Mouse (Mus musculus) gastrocnemius, adult 18-20 months (tissue): ENCODE results near the gene Gal3st2. TPM values are rescaled to one million over a fixed set of nuclear protein-coding genes. Genes with fewer than 3 reads are reported as not detected.
"Not testable (repeated sequence)": the region's sequence is repeated elsewhere in the genome, so short reads cannot be mapped to it uniquely, and the experiment has no call there.

Experiments used
- DNase-seq: peaks from one replicate; pipeline ENCODE4 v3.0.0; 2021; ENCODE audit warnings: low spot score
- total RNA-seq, 2 experiments: library from RNA; stranded (reverse); gene quantifications; 2 replicates each; pipeline ENCODE4 v1.2.3; 2021

Gene Gal3st2
- total RNA-seq, 2 experiments from 2014 or later: not detected

GRCm38 (mm10) chr1:93859619-93860018, 1.5 kb upstream of the Gal3st2 start:
- no peak for DNase-seq

- DNase-seq: not testable (repeated sequence)
Measured at GRCm38 (mm10) chr1:93871594-93872105, 10.5 kb downstream of the Gal3st2 start.

- not testable (repeated sequence) for DNase-seq
Measured at GRCm38 (mm10) chr1:93874405-93874804, 13.3 kb downstream of the Gal3st2 start.

DNA sequence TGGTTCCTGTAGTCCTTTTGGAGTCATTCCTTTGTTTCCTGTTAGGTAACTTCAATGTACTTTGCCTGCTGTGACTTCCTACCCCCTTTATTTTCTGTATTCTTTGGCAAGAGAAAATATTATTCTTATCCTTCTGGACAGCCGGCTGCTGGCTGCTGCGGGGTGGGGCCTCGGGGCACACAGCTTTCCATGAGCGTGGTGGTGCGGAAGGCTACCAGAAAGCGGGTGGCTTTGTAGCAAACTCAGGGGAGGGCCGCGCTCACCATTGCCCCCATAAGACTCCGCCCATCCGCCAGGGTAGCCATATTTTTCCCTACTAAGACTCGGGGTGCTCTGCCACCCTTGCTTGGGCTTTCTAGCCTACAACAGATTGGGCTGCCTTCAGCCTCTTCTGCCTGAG, 20.7 kb downstream of the Gal3st2 start:
- not testable (repeated sequence) for DNase-seq

DNA sequence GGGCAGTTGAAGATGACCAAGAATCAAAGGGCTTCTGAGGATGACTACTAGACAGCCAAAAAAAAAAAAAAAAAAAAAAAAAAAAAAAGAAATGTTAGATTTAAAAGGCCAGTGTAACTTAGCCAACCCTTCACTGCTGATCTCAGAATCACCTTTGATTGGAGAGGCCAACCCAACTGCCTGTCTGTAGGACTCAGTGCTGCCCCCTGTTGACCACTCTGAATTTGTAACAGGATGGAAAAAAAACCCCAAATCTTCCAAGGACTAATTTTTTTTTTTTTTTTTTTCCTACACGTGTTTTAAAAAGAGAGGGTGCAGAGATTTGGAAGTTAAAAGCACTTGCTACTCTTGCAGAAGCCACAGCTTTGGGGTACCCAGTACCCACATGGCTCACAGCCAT, 29.8 kb downstream of the Gal3st2 start:
- DNase-seq: not testable (repeated sequence)

DNA sequence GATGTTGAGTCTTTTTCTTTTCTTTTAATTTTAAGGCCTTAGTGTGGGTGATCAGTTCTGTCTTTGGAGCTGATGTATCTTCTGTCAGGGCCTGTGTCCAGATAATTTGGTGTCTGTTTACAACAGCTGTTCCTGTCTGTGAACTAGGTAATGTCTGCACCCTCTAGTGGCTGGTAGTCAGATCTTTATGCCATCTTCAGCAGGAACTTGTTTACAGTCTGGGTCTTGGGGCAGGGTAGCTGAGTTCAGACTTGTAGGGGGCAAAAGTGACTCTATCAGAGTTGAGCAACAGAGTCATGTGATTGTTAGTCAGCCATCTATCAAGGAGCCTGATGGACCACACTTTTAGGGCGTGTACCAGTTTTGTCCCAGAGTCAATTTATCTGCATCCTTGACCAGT, 36.3 kb downstream of the Gal3st2 start:
- DNase-seq: not testable (repeated sequence)

- not testable (repeated sequence) for DNase-seq
Measured at GRCm38 (mm10) chr1:93901291-93901690, 40.2 kb downstream of the Gal3st2 start.

DNA sequence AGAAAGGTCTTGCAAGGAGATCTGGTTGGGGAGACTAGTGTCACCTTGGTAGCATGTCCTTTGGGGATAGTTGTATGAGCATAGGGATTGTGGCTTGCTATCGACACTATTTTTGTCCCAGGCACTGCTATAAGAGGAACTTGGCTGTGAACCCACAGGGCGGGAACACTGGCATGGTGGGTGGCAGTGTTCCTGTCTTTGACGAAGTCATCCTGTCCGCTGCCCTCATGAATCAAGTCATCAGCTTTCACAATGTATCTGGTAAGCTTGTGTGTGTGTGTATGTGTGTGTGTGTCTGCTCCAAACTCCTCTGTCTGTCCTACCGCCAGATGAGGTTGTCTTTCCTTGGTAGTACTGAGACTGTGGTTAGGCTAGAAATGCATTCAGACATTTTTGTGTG, 45.6 kb downstream of the Gal3st2 start:
- DNase-seq: not testable (repeated sequence)

GRCm38 (mm10) chr1:93908977-93909586, 48.0 kb downstream of the Gal3st2 start:
- DNase-seq: not testable (repeated sequence)

DNA sequence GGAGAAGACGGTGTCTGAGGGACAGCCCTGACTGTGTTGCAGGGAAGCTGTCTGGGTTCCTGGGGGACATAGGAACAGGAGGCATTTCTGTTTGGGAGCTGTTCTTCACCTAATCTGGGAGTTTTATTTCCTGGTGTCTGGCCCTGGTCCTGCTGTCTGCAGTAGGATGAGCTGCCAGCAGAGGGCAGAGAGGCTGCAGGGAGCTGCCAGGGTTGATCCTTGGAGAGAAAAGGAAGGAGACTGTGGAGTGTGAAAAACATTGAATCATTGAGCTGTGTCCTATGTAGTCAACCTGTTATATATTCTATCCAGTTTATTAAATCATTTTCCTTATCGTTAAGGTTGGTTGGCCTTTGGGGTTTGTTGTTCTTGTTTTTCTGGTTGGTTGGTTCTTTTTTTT, 50.8 kb downstream of the Gal3st2 start:
- not testable (repeated sequence) for DNase-seq

GRCm38 (mm10) chr1:93917160-93917559, 56.1 kb downstream of the Gal3st2 start:
- DNase-seq: not testable (repeated sequence)

DNA sequence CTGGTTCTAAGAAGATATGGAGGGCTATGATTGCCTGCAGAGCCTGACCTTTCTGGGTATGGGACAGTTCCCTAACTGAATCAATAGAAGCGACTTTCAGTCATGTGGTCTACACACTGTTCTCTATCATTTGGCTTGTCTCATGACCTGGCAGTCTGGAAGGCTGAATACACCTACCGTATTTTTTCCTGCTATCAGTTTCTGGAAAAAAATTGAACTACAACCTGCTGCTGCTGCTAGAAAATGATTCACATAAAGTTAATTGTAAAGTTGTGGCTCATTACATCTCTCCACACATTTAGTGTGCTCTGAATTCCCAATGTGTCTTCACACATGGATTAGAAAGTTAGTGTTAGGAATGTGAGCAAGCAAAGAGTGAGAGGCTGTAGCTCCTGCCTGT, 56.9 kb downstream of the Gal3st2 start, which contains the start of gene Gal3st2b:
TSS of gene Gal3st2b (plus strand) at position 301 of the 400 bp plus-strand sequence.
- not testable (repeated sequence) for DNase-seq

DNA sequence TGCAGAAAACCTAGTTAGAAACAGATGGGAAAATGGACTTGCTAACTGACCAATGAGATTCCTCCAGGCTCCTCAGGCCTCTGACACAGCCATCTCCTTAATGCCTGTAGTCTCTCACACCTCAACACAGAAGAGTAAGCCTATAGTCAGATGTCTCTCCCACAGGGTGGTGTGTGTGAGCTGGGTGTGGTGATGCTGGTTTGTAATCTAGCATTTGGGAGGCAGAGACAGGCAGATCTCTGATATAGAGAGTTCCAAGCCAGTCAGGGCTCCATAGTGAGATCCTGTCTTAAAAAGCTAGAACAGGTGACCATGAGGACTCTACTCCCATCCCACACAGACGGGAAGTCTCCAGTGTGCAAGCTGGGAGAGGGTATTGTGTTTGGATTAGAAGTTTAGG, 57.7 kb downstream of the Gal3st2 start:
- not testable (repeated sequence) for DNase-seq

DNA sequence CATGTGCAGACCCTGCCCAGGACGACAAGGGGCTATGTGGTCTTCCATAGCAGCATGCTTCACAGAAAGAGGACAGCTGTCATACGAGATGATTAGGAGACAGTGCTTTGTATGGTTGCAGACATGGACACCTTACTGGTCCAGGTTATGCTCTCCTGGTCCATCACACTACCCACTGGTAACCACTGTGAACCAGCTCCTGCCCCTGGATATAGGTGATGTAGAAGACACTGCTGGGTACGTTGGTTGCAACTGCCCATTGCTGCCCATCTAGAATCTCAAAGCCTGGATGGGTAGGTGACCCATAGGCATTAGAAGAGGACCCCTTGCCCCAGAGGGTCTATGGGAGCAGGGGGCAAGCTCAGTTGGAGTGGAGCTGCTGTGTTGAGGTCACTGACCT, 58.2 kb downstream of the Gal3st2 start:
- DNase-seq: not testable (repeated sequence)

DNA sequence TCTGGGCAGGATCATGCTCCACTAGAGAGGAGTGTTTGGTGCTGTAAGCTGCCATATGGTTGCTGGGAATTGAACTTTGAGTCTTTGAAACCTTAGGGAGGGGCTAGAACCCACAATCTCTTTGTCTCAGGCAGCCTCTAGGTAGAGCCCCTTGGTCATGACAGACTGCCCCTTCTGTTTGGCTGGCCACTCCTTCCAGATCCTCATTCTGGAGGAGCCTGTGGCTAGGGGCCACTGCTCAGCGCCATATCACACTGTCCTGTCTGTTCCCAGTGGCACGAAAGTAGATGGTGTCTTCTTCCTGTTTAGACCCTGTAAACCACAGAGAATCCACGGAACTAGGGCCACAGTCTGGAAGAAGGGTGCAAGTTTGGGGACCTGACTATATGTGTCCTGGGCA, 61.5 kb downstream of the Gal3st2 start:
- not testable (repeated sequence) for DNase-seq

GRCm38 (mm10) chr1:93923098-93923497, 62.0 kb downstream of the Gal3st2 start:
- not testable (repeated sequence) for DNase-seq

Other genes starting within 250 kb of the Gal3st2 start
- gene Stk25, start 202.6 kb upstream of the Gal3st2 start, total RNA-seq: 10 to 100 TPM; 80.8 to 91.4 TPM
- gene Bok, start 175.6 kb upstream of the Gal3st2 start, total RNA-seq: 1 to 10 TPM in 1 of 2 experiments, under 1 TPM in 1; 0.95 to 1.2 TPM
- gene Atg4b, start 109.8 kb upstream of the Gal3st2 start, total RNA-seq: 10 to 100 TPM; 26.4 to 26.5 TPM
- 10 to 100 TPM; 77.0 to 87.1 TPM for gene Thap4, start 106.4 kb upstream of the Gal3st2 start, total RNA-seq
- gene Dtymk, start 59.4 kb upstream of the Gal3st2 start, total RNA-seq: 10 to 100 TPM; 15.1 to 16.1 TPM
- 1 to 10 TPM; 4.5 to 5.1 TPM for gene Ing5, start 57.3 kb upstream of the Gal3st2 start, total RNA-seq
- 10 to 100 TPM; 19.4 to 23.4 TPM for gene D2hgdh, start 36.4 kb upstream of the Gal3st2 start, total RNA-seq
- not detected for gene Gal3st2b, start 57.0 kb downstream of the Gal3st2 start, total RNA-seq
- under 1 TPM in 1 of 2 experiments, not detected in 1; 0.02 TPM for gene Gal3st2c, start 129.2 kb downstream of the Gal3st2 start, total RNA-seq
- not detected for gene Neu4, start 159.1 kb downstream of the Gal3st2 start, total RNA-seq
- not detected for gene Pdcd1, start 191.2 kb downstream of the Gal3st2 start, total RNA-seq